Comparison of ENCODE assay signal across 9 mouse cellular contexts in the genomic region with DNA sequence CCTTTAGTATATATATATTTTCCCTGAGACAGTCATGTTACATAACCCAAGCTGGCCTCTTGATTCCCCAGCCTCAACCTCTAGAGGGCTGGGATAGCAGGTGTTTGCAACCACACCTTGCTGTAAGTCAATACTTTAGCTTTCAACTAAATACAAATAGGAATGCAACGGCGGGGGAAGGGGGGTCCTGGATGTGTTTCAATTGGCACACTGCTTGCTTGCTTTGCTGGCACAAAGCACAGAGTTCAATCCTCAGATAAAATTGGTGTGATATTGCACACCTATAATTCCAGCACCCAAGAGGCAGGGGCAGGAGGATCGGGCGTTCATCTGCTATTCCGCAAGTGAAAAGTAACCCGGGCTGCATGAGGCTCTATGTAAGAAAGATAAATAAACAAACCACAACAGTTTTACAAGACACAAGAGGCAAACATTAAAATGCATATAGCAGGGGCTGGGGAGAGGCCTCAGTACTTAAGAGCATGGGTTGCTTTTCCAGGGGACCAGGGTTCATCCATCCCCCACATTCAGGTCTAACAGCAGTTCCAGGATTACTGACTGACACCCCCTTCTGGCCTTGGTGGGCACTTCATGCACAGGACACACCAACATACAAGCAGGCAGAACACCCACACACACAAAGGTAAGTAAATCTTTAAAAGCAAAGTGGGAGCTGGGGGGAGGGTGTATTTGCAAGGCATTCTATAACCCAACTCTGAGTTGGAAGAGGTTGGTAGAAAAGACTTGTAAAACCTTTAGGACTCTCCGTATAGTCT. TPM values are rescaled to one million over a fixed set of nuclear protein-coding genes. Genes with fewer than 3 reads are reported as not detected.
DNase-seq lines count a peak whose midpoint lies in the region; ATAC-seq and TF ChIP-seq lines count a peak whose summit lies in the region.
"Had no signal": no experiment of that assay in that cellular context is flagged by ENCODE, and none has a peak within 500 bp of the region (broad histone marks: within the 10 kb centered on the region; RNA-seq: fewer than 3 reads in every experiment).

No protein-coding gene starts in this region.

- H3K27me3 ChIP-seq in hindbrain, embryonic 11.5 days (ENCODE audit: control insufficient read depth, insufficient read depth, low read length), result no peaks in the 10 kb centered on the region
- H3K27me3 ChIP-seq in hindbrain, embryonic 14.5 days (ENCODE audit: control insufficient read depth, insufficient read depth, low read length), result no peaks in the 10 kb centered on the region
- H3K27me3 ChIP-seq in lung, postnatal 0 days (replicated peaks; ENCODE audit: insufficient read depth, low read length), result no peaks in the 10 kb centered on the region
- no peaks in the 10 kb centered on the region for H3K27me3 ChIP-seq in forebrain, embryonic 15.5 days

- TF ChIP-seq CTCF in lung, postnatal 0 days (IDR thresholded peaks at IDR 0.05), result peak; percentile 56

- H3K9me3 ChIP-seq in hindbrain, embryonic 11.5 days (ENCODE audit: control insufficient read depth, low read length), result no peaks in the 10 kb centered on the region
- H3K9me3 ChIP-seq in hindbrain, embryonic 14.5 days (ENCODE audit: control insufficient read depth, low read length), result no peaks in the 10 kb centered on the region
- H3K9me3 ChIP-seq in lung, postnatal 0 days (ENCODE audit: low read length), result no peaks in the 10 kb centered on the region
- H3K9me3 ChIP-seq in forebrain, embryonic 15.5 days, result no peaks in the 10 kb centered on the region

- peak; percentile 24 for DNase-seq in hindbrain, embryonic 11.5 days (ENCODE audit: low spot score)
- no peak for DNase-seq in hindbrain, embryonic 14.5 days (ENCODE audit: low spot score)
- DNase-seq in CD4-positive helper T cell, adult 2 months (ENCODE audit: low read depth, low spot score), result peak; percentile 36
- peak; percentile 15 for DNase-seq in T-cell, adult 2 months (ENCODE audit: low spot score)
- DNase-seq in lung, postnatal 0 days (ENCODE audit: low spot score), result no peak
- no peak for DNase-seq in urinary bladder, adult 18-20 months (ENCODE audit: low spot score in 2 of 2)
- no peak for DNase-seq in adrenal gland, postnatal 4 days (ENCODE audit: low spot score in 2 of 2)

- TF ChIP-seq EP300 in lung, postnatal 0 days (IDR thresholded peaks at IDR 0.05), result no peak

- no peak overlapping the region for H3K9ac ChIP-seq in hindbrain, embryonic 11.5 days (ENCODE audit: low read depth, low read length)
- H3K9ac ChIP-seq in hindbrain, embryonic 14.5 days, result no peak overlapping the region
- no peak overlapping the region for H3K9ac ChIP-seq in lung, postnatal 0 days (replicated peaks; ENCODE audit: low read depth)
- H3K9ac ChIP-seq in forebrain, embryonic 15.5 days (replicated peaks), result no peak overlapping the region

- ATAC-seq in hindbrain, embryonic 11.5 days (ENCODE audit: low FRiP score), result no peak
- ATAC-seq in hindbrain, embryonic 14.5 days (ENCODE audit: low FRiP score), result no peak
- no peak for ATAC-seq in lung, postnatal 0 days
- no peak for ATAC-seq in forebrain, embryonic 15.5 days (replicated peaks)
- ATAC-seq: forebrain, embryonic 16.5 days had no signal

- 95% methylated on average over 7 of the region's 7 CpGs for whole genome bisulfite sequencing in hindbrain, embryonic 11.5 days
- WGBS in hindbrain, embryonic 14.5 days, result 90% methylated on average over 7 of the region's 7 CpGs
- WGBS in lung, postnatal 0 days, result 71% methylated on average over 7 of the region's 7 CpGs
- WGBS in forebrain, embryonic 15.5 days, result 81% methylated on average over 7 of the region's 7 CpGs

- H3K27ac ChIP-seq in hindbrain, embryonic 11.5 days (ENCODE audit: low read depth, low read length), result no peak overlapping the region
- no peak overlapping the region for H3K27ac ChIP-seq in hindbrain, embryonic 14.5 days
- no peak overlapping the region for H3K27ac ChIP-seq in lung, postnatal 0 days (ENCODE audit: low read length)
- H3K27ac ChIP-seq in forebrain, embryonic 15.5 days (replicated peaks), result no peak overlapping the region

- H3K4me2 ChIP-seq in hindbrain, embryonic 11.5 days (replicated peaks; ENCODE audit: low read depth, low read length), result no peak overlapping the region
- no peak overlapping the region for H3K4me2 ChIP-seq in hindbrain, embryonic 14.5 days (replicated peaks)
- H3K4me2 ChIP-seq in lung, postnatal 0 days (replicated peaks; ENCODE audit: low read depth, low read length), result no peak overlapping the region
- H3K4me2 ChIP-seq in forebrain, embryonic 15.5 days (replicated peaks), result no peak overlapping the region

- H3K4me3 ChIP-seq in hindbrain, embryonic 11.5 days (ENCODE audit: low read depth, low read length), result no peak overlapping the region
- no peak overlapping the region for H3K4me3 ChIP-seq in hindbrain, embryonic 14.5 days (replicated peaks; ENCODE audit: low read length)
- no peak overlapping the region for H3K4me3 ChIP-seq in lung, postnatal 0 days (ENCODE audit: low read depth, low read length)
- H3K4me3 ChIP-seq in forebrain, embryonic 15.5 days, result no peak overlapping the region

- H3K36me3 ChIP-seq in hindbrain, embryonic 11.5 days (ENCODE audit: control insufficient read depth, insufficient read depth, low read length), result no peaks in the 10 kb centered on the region
- H3K36me3 ChIP-seq in hindbrain, embryonic 14.5 days (replicated peaks; ENCODE audit: control insufficient read depth, insufficient read depth), result no peaks in the 10 kb centered on the region
- no peaks in the 10 kb centered on the region for H3K36me3 ChIP-seq in lung, postnatal 0 days (ENCODE audit: insufficient read depth, low read length)
- no peaks in the 10 kb centered on the region for H3K36me3 ChIP-seq in forebrain, embryonic 15.5 days

- H3K4me1 ChIP-seq in hindbrain, embryonic 11.5 days (replicated peaks; ENCODE audit: control insufficient read depth, insufficient read depth, low read length), result peaks cover 6% of the 10 kb centered on the region; the same call in 1 of the 2 replicates
- peaks cover 11% of the 10 kb centered on the region for H3K4me1 ChIP-seq in hindbrain, embryonic 14.5 days (replicated peaks; ENCODE audit: control insufficient read depth, insufficient read depth, low read length)
- H3K4me1 ChIP-seq in lung, postnatal 0 days (ENCODE audit: insufficient read depth, low read depth, low read length), result peaks cover 7% of the 10 kb centered on the region; the same call in 1 of the 2 replicates
- peaks cover 40% of the 10 kb centered on the region for H3K4me1 ChIP-seq in forebrain, embryonic 15.5 days

RNA-seq across cellular contexts. Expression of a gene that starts 2.5 kb away (rescaled TPM):
- polyA plus RNA-seq in hindbrain, embryonic 11.5 days (2014; fragmentation: Nextera tagmentation; extraction: Ambion mirVana), result 145 and 152 TPM in 2 replicates
- polyA plus RNA-seq in hindbrain, embryonic 14.5 days (2014; fragmentation: Nextera tagmentation; extraction: Ambion mirVana), result 319 and 327 TPM in 2 replicates
- polyA plus RNA-seq in lung, postnatal 0 days (2015; fragmentation: Nextera tagmentation; extraction: Ambion mirVana), result 84.4 and 86.3 TPM in 2 replicates
- total RNA-seq in adrenal gland, postnatal 4 days (2021), result 10 to 100 TPM; 47.8 to 55.9 TPM
- polyA plus RNA-seq in forebrain, embryonic 15.5 days (2015; fragmentation: Nextera tagmentation; extraction: Ambion mirVana), result 239 and 247 TPM in 2 replicates

RNA-seq across cellular contexts. Expression of a gene that starts 5.3 kb away (rescaled TPM):
- 20.9 and 21.4 TPM in 2 replicates for polyA plus RNA-seq in hindbrain, embryonic 11.5 days (2014; fragmentation: Nextera tagmentation; extraction: Ambion mirVana)
- polyA plus RNA-seq in hindbrain, embryonic 14.5 days (2014; fragmentation: Nextera tagmentation; extraction: Ambion mirVana), result 25.5 and 25.9 TPM in 2 replicates
- polyA plus RNA-seq in lung, postnatal 0 days (2015; fragmentation: Nextera tagmentation; extraction: Ambion mirVana), result 11.5 and 12.0 TPM in 2 replicates
- total RNA-seq in adrenal gland, postnatal 4 days (2021), result 10 to 100 TPM; 19.9 to 21.5 TPM
- polyA plus RNA-seq in forebrain, embryonic 15.5 days (2015; fragmentation: Nextera tagmentation; extraction: Ambion mirVana), result 17.7 and 19.0 TPM in 2 replicates

RNA-seq across cellular contexts. Expression of a gene that starts 57.2 kb away (rescaled TPM):
- 192 and 221 TPM in 2 replicates for polyA plus RNA-seq in hindbrain, embryonic 11.5 days (2014; fragmentation: Nextera tagmentation; extraction: Ambion mirVana)
- polyA plus RNA-seq in hindbrain, embryonic 14.5 days (2014; fragmentation: Nextera tagmentation; extraction: Ambion mirVana), result 213 and 224 TPM in 2 replicates
- 31.9 and 33.6 TPM in 2 replicates for polyA plus RNA-seq in lung, postnatal 0 days (2015; fragmentation: Nextera tagmentation; extraction: Ambion mirVana)
- total RNA-seq in adrenal gland, postnatal 4 days (2021), result 10 to 100 TPM; 23.6 to 30.3 TPM
- polyA plus RNA-seq in forebrain, embryonic 15.5 days (2015; fragmentation: Nextera tagmentation; extraction: Ambion mirVana), result 173 and 175 TPM in 2 replicates

Comparison
In these comparisons a context has a peak if more than half of its experiments do, and no peak if none do; other contexts are left out.
1. DNase-seq: peak in hindbrain, embryonic 11.5 days (single experiment), CD4-positive helper T cell, adult 2 months (single experiment) and T-cell, adult 2 months (single experiment); none in hindbrain, embryonic 14.5 days (single experiment), lung, postnatal 0 days (single experiment), urinary bladder, adult 18-20 months (0 of 2) and adrenal gland, postnatal 4 days (0 of 2).